10 mouse cellular contexts compared by ENCODE assay signal in the genomic region with DNA sequence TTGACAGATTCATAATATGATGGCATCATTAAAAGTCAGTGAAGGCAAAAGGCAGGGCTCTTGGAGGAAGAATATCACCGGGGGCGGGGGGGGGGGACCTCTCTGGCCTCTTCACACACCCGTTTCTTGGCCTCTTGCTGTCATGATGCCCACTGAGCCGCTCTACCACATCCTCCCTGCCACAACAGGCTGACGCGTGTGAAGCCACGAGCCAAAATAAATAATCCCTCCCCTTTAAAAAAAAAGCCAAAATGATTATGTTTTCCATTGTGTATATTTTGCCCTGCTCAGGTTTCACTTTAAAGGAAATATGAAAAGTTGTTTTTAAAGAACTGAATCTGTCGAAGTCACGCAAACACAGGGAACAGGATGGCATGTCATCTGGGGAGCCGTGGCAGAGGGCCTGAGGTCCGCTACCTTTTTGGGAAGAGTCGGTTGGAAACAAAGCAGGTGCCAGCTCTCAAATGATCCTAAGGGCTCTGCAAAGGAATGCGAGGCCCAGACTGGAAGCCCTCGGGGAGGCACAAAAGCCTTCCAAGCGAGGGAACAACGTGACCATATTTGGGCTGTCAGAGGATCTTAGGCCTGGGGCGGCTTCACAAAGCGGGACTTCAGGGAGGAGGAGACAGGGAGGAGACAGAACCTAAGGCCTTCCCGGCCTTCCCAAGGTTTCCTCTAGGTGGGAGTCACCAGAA. TPM values are rescaled to one million over a fixed set of nuclear protein-coding genes. Genes with fewer than 3 reads are reported as not detected.
DNase-seq lines count a peak whose midpoint lies in the region; ATAC-seq and TF ChIP-seq lines count a peak whose summit lies in the region.
"Had no signal": no experiment of that assay in that cellular context is flagged by ENCODE, and none has a peak within 500 bp of the region (broad histone marks: within the 10 kb centered on the region; RNA-seq: fewer than 3 reads in every experiment).

No protein-coding gene starts in this region.

- no peak overlapping the region for H3K4me3 ChIP-seq in layer of hippocampus, adult 2 months
- no peak overlapping the region for H3K4me3 ChIP-seq in embryonic fibroblast, embryonic 13.5 days (ENCODE audit: insufficient read depth, low read length)
- H3K4me3 ChIP-seq in hindbrain, embryonic 16.5 days (ENCODE audit: low read length) = no peak overlapping the region

- H3K36me3 ChIP-seq in hindbrain, embryonic 16.5 days (ENCODE audit: control insufficient read depth, insufficient read depth, low read length) = no peaks in the 10 kb centered on the region; the same call in 1 of the 2 replicates

- H3K27ac ChIP-seq in layer of hippocampus, adult 2 months = peak overlapping the region; percentile 14; the same call in 1 of the 2 replicates
- peak overlapping the region; percentile 74 for H3K27ac ChIP-seq in embryonic fibroblast, embryonic 13.5 days (ENCODE audit: insufficient read depth, low read length)
- H3K27ac ChIP-seq in hindbrain, embryonic 16.5 days (ENCODE audit: low read depth, low read length) = no peak overlapping the region

- no peak overlapping the region for H3K4me2 ChIP-seq in hindbrain, embryonic 16.5 days (ENCODE audit: low read length)

- ATAC-seq in inflammation-experienced regulatory T-cells, adult 6 months = no peak
- ATAC-seq in hindbrain, embryonic 16.5 days = no peak
- ATAC-seq: liver, postnatal 0 days had no signal

- H3K9me3 ChIP-seq in hindbrain, embryonic 16.5 days (ENCODE audit: control insufficient read depth, low read length) = no peaks in the 10 kb centered on the region

- no peak for TF ChIP-seq POLR2A in embryonic fibroblast, embryonic 13.5 days (IDR thresholded peaks at IDR 0.05; ENCODE audit: low read depth, low read length)

- H3K4me1 ChIP-seq in embryonic fibroblast, embryonic 13.5 days (ENCODE audit: control insufficient read depth, insufficient read depth, low read length) = peaks cover 35% of the 10 kb centered on the region
- peaks cover 6% of the 10 kb centered on the region for H3K4me1 ChIP-seq in hindbrain, embryonic 16.5 days (ENCODE audit: control insufficient read depth, insufficient read depth, low read depth, low read length)

- 52% methylated on average over 19 of the region's 19 CpGs for WGBS in hindbrain, embryonic 16.5 days

- no peak for DNase-seq in layer of hippocampus, adult 2 months (ENCODE audit: low spot score in 2 of 2)
- DNase-seq in layer of hippocampus, adult 8-10 months (ENCODE audit: low spot score in 2 of 2) = no peak
- DNase-seq in NIH3T3 (ENCODE audit: low read depth) = peak; percentile 15
- peak; percentile 36 for DNase-seq in lung, postnatal 10 days
- DNase-seq in liver = no peak
- DNase-seq: cerebellum, adult 9-11 months; liver, postnatal 0 days had no signal

- H3K27me3 ChIP-seq in hindbrain, embryonic 16.5 days (replicated peaks; ENCODE audit: control insufficient read depth, insufficient read depth, low read length) = no peaks in the 10 kb centered on the region

- TF ChIP-seq CTCF in layer of hippocampus, adult 2 months (conservative IDR thresholded peaks at IDR 0.05) = no peak
- TF ChIP-seq CTCF in embryonic fibroblast, embryonic 13.5 days (IDR thresholded peaks at IDR 0.05; ENCODE audit: borderline replicate concordance, insufficient read depth, low read length) = no peak

- H3K9ac ChIP-seq in hindbrain, embryonic 16.5 days (ENCODE audit: low read depth, low read length) = no peak overlapping the region
- H3K9ac ChIP-seq: liver, postnatal 0 days had no signal

RNA-seq across cellular contexts. Expression of gene Actn1, which starts 51.9 kb away (rescaled TPM):
- total RNA-seq in layer of hippocampus, adult 2 months (2021) = 100 to 1,000 TPM in 1 of 2 experiments, 10 to 100 TPM in 1; 91.0 to 103 TPM
- total RNA-seq in layer of hippocampus, adult 8-10 months (2022) = 100 to 1,000 TPM in 1 of 4 experiments, 10 to 100 TPM in 3; 79.9 to 104 (median 90.3) TPM
- polyA plus RNA-seq in embryonic fibroblast, embryonic 13.5 days (2011; ENCODE audit: insufficient read length, low read depth, missing spikeins) = 488 and 794 TPM in 2 replicates
- 10 to 100 TPM in 2 of 3 experiments, 1 to 10 TPM in 1; 9.2 to 43.5 (median 30.1) TPM for polyA plus RNA-seq in inflammation-experienced regulatory T-cells, adult 6 months (2017; shearing (Covaris generic))
- polyA plus RNA-seq in hindbrain, embryonic 16.5 days (2015; fragmentation: Nextera tagmentation; extraction: Ambion mirVana) = 8.3 and 9.1 TPM in 2 replicates

Comparison
In these comparisons a context has a peak if more than half of its experiments do, and no peak if none do; other contexts are left out.
1. DNase-seq: peak in NIH3T3 (single experiment) and lung, postnatal 10 days (single experiment); none in layer of hippocampus, adult 2 months (0 of 2), layer of hippocampus, adult 8-10 months (0 of 2) and liver (single experiment).
2. RNA of gene Actn1, which starts 51.9 kb away (polyA plus RNA-seq): 488 to 794 TPM in embryonic fibroblast, embryonic 13.5 days; 9.2 to 43.5 TPM in inflammation-experienced regulatory T-cells, adult 6 months and 8.3 to 9.1 TPM in hindbrain, embryonic 16.5 days; every median in the first group is over 10 times any median in the second.